ENCODE assay signal across 8 mouse cellular contexts in genomic region chr13:56609103-56609856, GRCm38 (mm10). TPM values are rescaled to one million over a fixed set of nuclear protein-coding genes. Genes with fewer than 3 reads are reported as not detected.
DNase-seq lines count a peak whose midpoint lies in the region; ATAC-seq and TF ChIP-seq lines count a peak whose summit lies in the region.

Gene Tgfbi, plus strand, starts transcription at chr13:56609523.

- TF ChIP-seq CTCF in forebrain, postnatal 0 days (IDR thresholded peaks at IDR 0.05; ENCODE audit: low read depth): no peak

- H3K27me3 ChIP-seq in forebrain, postnatal 0 days (ENCODE audit: insufficient read depth, low read length): peaks cover 9% of the 10 kb centered on the region
- H3K27me3 ChIP-seq in hindbrain, embryonic 10.5 days (ENCODE audit: insufficient read depth, poor library complexity, severe bottlenecking): peaks cover 66% of the 10 kb centered on the region
- no peaks in the 10 kb centered on the region for H3K27me3 ChIP-seq in limb, embryonic 14.5 days (ENCODE audit: control insufficient read depth, insufficient read depth, low read length)
- peaks cover 73% of the 10 kb centered on the region for H3K27me3 ChIP-seq in midbrain, embryonic 12.5 days
- H3K27me3 ChIP-seq in stomach, embryonic 16.5 days (ENCODE audit: control insufficient read depth, insufficient read depth, low read length): 0 out of 2 replicates have a peak, but pooled peaks cover 3% of the 10 kb centered on the region

- no peaks in the 10 kb centered on the region for H3K36me3 ChIP-seq in forebrain, postnatal 0 days (ENCODE audit: insufficient read depth)
- H3K36me3 ChIP-seq in hindbrain, embryonic 10.5 days: no peaks in the 10 kb centered on the region
- H3K36me3 ChIP-seq in limb, embryonic 14.5 days (ENCODE audit: control insufficient read depth, insufficient read depth, low read length): 0 out of 2 replicates have a peak, but pooled peaks cover under 1% of the 10 kb centered on the region
- H3K36me3 ChIP-seq in midbrain, embryonic 12.5 days: no peaks in the 10 kb centered on the region
- no peaks in the 10 kb centered on the region for H3K36me3 ChIP-seq in stomach, embryonic 16.5 days (ENCODE audit: control insufficient read depth, insufficient read depth, low read length)

- ATAC-seq in forebrain, postnatal 0 days: peak; percentile 53
- peak; percentile 76 for ATAC-seq in limb, embryonic 14.5 days (ENCODE audit: low FRiP score, low read depth)
- ATAC-seq in midbrain, embryonic 12.5 days (ENCODE audit: low FRiP score, low read depth): peak; percentile 60
- ATAC-seq in stomach, embryonic 16.5 days (ENCODE audit: insufficient read depth, low FRiP score): peak; percentile 81; the same call in 1 of the 2 replicates

- peak; percentile 34 to 43 for DNase-seq in cerebellum, postnatal 14 days
- DNase-seq in cerebellum, adult 11-12 months: no peak
- peak in 1 of 2 experiments; percentile 15 for DNase-seq in adrenal gland, postnatal 4 days (ENCODE audit: low spot score in 2 of 2)
- peak; percentile 33 for DNase-seq in forebrain, postnatal 0 days
- DNase-seq in hindbrain, embryonic 10.5 days (ENCODE audit: low spot score): peak; percentile 65
- DNase-seq in limb, embryonic 14.5 days (ENCODE audit: low spot score): peak; percentile 71

- no peaks in the 10 kb centered on the region for H3K9me3 ChIP-seq in forebrain, postnatal 0 days (ENCODE audit: low read length)
- H3K9me3 ChIP-seq in hindbrain, embryonic 10.5 days: no peaks in the 10 kb centered on the region
- no peaks in the 10 kb centered on the region for H3K9me3 ChIP-seq in limb, embryonic 14.5 days (ENCODE audit: control insufficient read depth, low read length)
- H3K9me3 ChIP-seq in midbrain, embryonic 12.5 days: no peaks in the 10 kb centered on the region
- no peaks in the 10 kb centered on the region for H3K9me3 ChIP-seq in stomach, embryonic 16.5 days (replicated peaks; ENCODE audit: control insufficient read depth, low read length)

- H3K4me1 ChIP-seq in forebrain, postnatal 0 days (ENCODE audit: insufficient read depth): no peaks in the 10 kb centered on the region
- H3K4me1 ChIP-seq in hindbrain, embryonic 10.5 days (replicated peaks): peaks cover 64% of the 10 kb centered on the region
- H3K4me1 ChIP-seq in limb, embryonic 14.5 days (ENCODE audit: control insufficient read depth, insufficient read depth, low read length): peaks cover 80% of the 10 kb centered on the region
- H3K4me1 ChIP-seq in midbrain, embryonic 12.5 days: peaks cover 19% of the 10 kb centered on the region; the same call in 1 of the 2 replicates
- peaks cover 59% of the 10 kb centered on the region for H3K4me1 ChIP-seq in stomach, embryonic 16.5 days (ENCODE audit: control insufficient read depth, insufficient read depth, low read length)

- H3K4me3 ChIP-seq in forebrain, postnatal 0 days (ENCODE audit: low read depth, low read length): peak within 1 kb of the TSS; percentile 36
- peak within 1 kb of the TSS; percentile 67 for H3K4me3 ChIP-seq in hindbrain, embryonic 10.5 days
- peak within 1 kb of the TSS; percentile 63 for H3K4me3 ChIP-seq in limb, embryonic 14.5 days (replicated peaks; ENCODE audit: low read length)
- peak within 1 kb of the TSS; percentile 41 for H3K4me3 ChIP-seq in midbrain, embryonic 12.5 days
- peak within 1 kb of the TSS; percentile 69 for H3K4me3 ChIP-seq in stomach, embryonic 16.5 days (replicated peaks; ENCODE audit: low read length)

- 4% methylated on average over 34 of the region's 36 CpGs for WGBS in forebrain, postnatal 0 days
- WGBS in hindbrain, embryonic 10.5 days: 3% methylated on average over 36 of the region's 36 CpGs
- WGBS in limb, embryonic 14.5 days: 2% methylated on average over 24 of the region's 36 CpGs
- 5% methylated on average over 35 of the region's 36 CpGs for WGBS in midbrain, embryonic 12.5 days
- WGBS in stomach, embryonic 16.5 days: 2% methylated on average over 36 of the region's 36 CpGs

- peak within 1 kb of the TSS; percentile 78 for H3K4me2 ChIP-seq in forebrain, postnatal 0 days (ENCODE audit: low read depth)
- H3K4me2 ChIP-seq in limb, embryonic 14.5 days (replicated peaks; ENCODE audit: low read depth, low read length, severe bottlenecking): peak within 1 kb of the TSS; percentile 97
- H3K4me2 ChIP-seq in midbrain, embryonic 12.5 days (replicated peaks): peak within 1 kb of the TSS; percentile 72
- peak within 1 kb of the TSS; percentile 99 for H3K4me2 ChIP-seq in stomach, embryonic 16.5 days (ENCODE audit: low read depth, low read length)

- peak within 1 kb of the TSS; percentile 51 for H3K9ac ChIP-seq in forebrain, postnatal 0 days
- peak within 1 kb of the TSS; percentile 78 for H3K9ac ChIP-seq in limb, embryonic 14.5 days (ENCODE audit: low read depth, low read length, severe bottlenecking)
- peak within 1 kb of the TSS; percentile 49 for H3K9ac ChIP-seq in midbrain, embryonic 12.5 days (replicated peaks)
- peak within 1 kb of the TSS; percentile 91 for H3K9ac ChIP-seq in stomach, embryonic 16.5 days (ENCODE audit: low read length)

- no peak within 1 kb of the TSS for H3K27ac ChIP-seq in forebrain, postnatal 0 days (ENCODE audit: low read depth, low read length)
- peak within 1 kb of the TSS; percentile 87 for H3K27ac ChIP-seq in hindbrain, embryonic 10.5 days
- H3K27ac ChIP-seq in limb, embryonic 14.5 days (replicated peaks; ENCODE audit: low read depth, low read length): 0 out of 2 replicates have a peak within 1 kb of the TSS, but pooled peaks have one; percentile 52
- H3K27ac ChIP-seq in midbrain, embryonic 12.5 days (replicated peaks): no peak within 1 kb of the TSS
- peak within 1 kb of the TSS; percentile 79 for H3K27ac ChIP-seq in stomach, embryonic 16.5 days (ENCODE audit: low read length)

- TF ChIP-seq POLR2A in limb, embryonic 14.5 days (IDR thresholded peaks at IDR 0.05; ENCODE audit: borderline replicate concordance, extremely low read depth, insufficient read depth, insufficient read length): no peak

RNA-seq across cellular contexts. Expression of gene Tgfbi, which starts in this region (rescaled TPM):
- 10 to 100 TPM; 52.0 to 53.4 TPM for total RNA-seq in adrenal gland, postnatal 4 days (2021)
- total RNA-seq in forebrain, postnatal 0 days (2014; rRNA removed): 4.3 and 4.8 TPM in 2 replicates
- polyA plus RNA-seq in forebrain, postnatal 0 days (2015; fragmentation: Nextera tagmentation; extraction: Ambion mirVana): 4.9 and 5.3 TPM in 2 replicates
- 38.4 and 42.9 TPM in 2 replicates for polyA plus RNA-seq in hindbrain, embryonic 10.5 days (2016; fragmentation: Nextera tagmentation; extraction: Ambion mirVana)
- 146 and 183 TPM in 2 replicates for polyA plus RNA-seq in limb, embryonic 14.5 days (2012; rRNA removed)
- 99.3 and 128 TPM in 2 replicates for polyA plus RNA-seq in limb, embryonic 14.5 days (2014; fragmentation: Nextera tagmentation; extraction: Ambion mirVana)
- polyA plus RNA-seq in midbrain, embryonic 12.5 days (2016; fragmentation: Nextera tagmentation; extraction: Ambion mirVana): 15.3 and 27.3 TPM in 2 replicates
- polyA plus RNA-seq in stomach, embryonic 16.5 days (2015; fragmentation: Nextera tagmentation; extraction: Ambion mirVana): 180 and 191 TPM in 2 replicates

Comparison
In these comparisons a context has a peak if more than half of its experiments do, and no peak if none do; other contexts are left out.
1. H3K27ac ChIP-seq: peak in hindbrain, embryonic 10.5 days (single experiment), limb, embryonic 14.5 days (single experiment) and stomach, embryonic 16.5 days (single experiment); none in forebrain, postnatal 0 days (single experiment) and midbrain, embryonic 12.5 days (single experiment).
2. Peak in every context shown above with its lines, with median percentiles within 50 percentile points of each other: ATAC-seq, H3K4me2 ChIP-seq, H3K4me3 ChIP-seq and H3K9ac ChIP-seq.